Mouse (Mus musculus) liver, embryonic 14.5 days (tissue): Measurements from ENCODE around the gene Prpf31. TPM values are rescaled to one million over a fixed set of nuclear protein-coding genes. Genes with fewer than 3 reads are reported as not detected.
A peak's percentile ranks its signal among the peaks of the same experiment; 100 is the strongest.

Experiments
- ATAC-seq: fragments of 200-750 bp; cut with Nextera tagmentation; 2 replicates; pipeline ENCODE4 v1.8.0; 2017; ENCODE audit warnings: moderate number of reproducible peaks, mild to moderate bottlenecking, moderate library complexity; ENCODE audit not compliant: insufficient read depth
- DNase-seq, 3 experiments: peaks; one replicate each; pipeline ENCODE4 v3.0.0-alpha.2; 2012 to 2013; ENCODE audit warnings: low read depth in 3 of 3, low spot score in 3 of 3
- H3K27ac ChIP-seq: fragments of 300-500 bp; sonication (generic); 2 replicates; pipeline ENCODE4 v1.5.1; 2014; ENCODE audit warnings: moderate library complexity, mild to moderate bottlenecking, control low read depth, inconsistent platforms
- H3K27me3 ChIP-seq: fragments of 300-500 bp; sonication (generic); 2 replicates; pipeline ENCODE4 v1.6.1; 2014; ENCODE audit warnings: mild to moderate bottlenecking, low read length, moderate library complexity; ENCODE audit not compliant: control insufficient read depth, insufficient read depth
- H3K36me3 ChIP-seq: fragments of 300-500 bp; sonication (generic); replicated peaks from 2 replicates; pipeline ENCODE4 v1.6.1; 2014; ENCODE audit warnings: low read depth; ENCODE audit not compliant: control insufficient read depth, insufficient read depth
- H3K4me1 ChIP-seq, 2 experiments: fragments of 200-500 bp in 1 of 2; fragments of 300-500 bp in 1 of 2; sonication (generic) in 1 of 2; replicated peaks; 2 replicates each; pipeline ENCODE4 v1.6.1; 2012 to 2014; ENCODE audit warnings: antibody characterized with exemption in 1 of 2, inconsistent platforms in 1 of 2, low read length in 1 of 2; ENCODE audit not compliant: control insufficient read depth in 2 of 2, insufficient read depth in 2 of 2
- H3K4me2 ChIP-seq: fragments of 300-500 bp; sonication (generic); 2 replicates; pipeline ENCODE4 v1.6.1; 2014; ENCODE audit warnings: low read depth, mild to moderate bottlenecking, control low read depth, moderate library complexity
- H3K4me3 ChIP-seq, 2 experiments: fragments of 200-500 bp in 1 of 2; fragments of 300-500 bp in 1 of 2; sonication (generic) in 1 of 2; 2 replicates each; pipeline ENCODE4 v1.5.1; 2012 to 2014; ENCODE audit warnings: low read depth in 2 of 2, low read length in 2 of 2, mild to moderate bottlenecking in 2 of 2, control low read depth in 1 of 2, inconsistent platforms in 1 of 2, moderate library complexity in 1 of 2; ENCODE audit not compliant: insufficient read depth in 1 of 2
- H3K9ac ChIP-seq: fragments of 300-500 bp; sonication (generic); replicated peaks from 2 replicates; pipeline ENCODE4 v1.6.1; 2014; ENCODE audit warnings: mild to moderate bottlenecking, control low read depth, moderate library complexity
- H3K9me3 ChIP-seq: fragments of 300-500 bp; sonication (generic); 2 replicates; pipeline ENCODE4 v1.6.1; 2016; ENCODE audit warnings: low read length, mixed read lengths; ENCODE audit not compliant: control insufficient read depth
- CTCF ChIP-seq: IDR thresholded peaks from 2 replicates; pipeline ENCODE4 v1.5.1; 2016; ENCODE audit warnings: antibody characterized with exemption, low read depth, control low read depth
- EP300 ChIP-seq: IDR thresholded peaks from 2 replicates; pipeline ENCODE4 v1.6.1; 2016; ENCODE audit warnings: antibody characterized with exemption, low read depth
- WGBS: fragments of 180-500 bp; shearing (Covaris S2); extraction: QIAGEN DNeasy Blood & Tissue Kit; methylation state at CpG from one replicate; pipeline ENCODE4 v1.1.7; 2014; ENCODE audit not compliant: insufficient replicate concordance; 5-methylcytosine and 5-hydroxymethylcytosine counted together
- polyA plus RNA-seq, 2 experiments: library from polyadenylated mRNA; depleted of rRNA in 1 of 2; stranded (reverse) in 1 of 2; unstranded in 1 of 2; fragments of >200 nt; fragmentation: Nextera tagmentation in 1 of 2; extraction: Ambion mirVana in 1 of 2; gene quantifications; 2 replicates each; pipeline versions ENCODE4 v1.2.1 to v1.2.3; 2012 to 2014

Prpf31 gene
- polyA plus RNA-seq, 2 experiments: 28.4 to 46.4 TPM

GRCm38 (mm10) chr7:3610437-3610836 is 19.3 kb upstream of the Prpf31 start:
- Histone ChIP-seq H3K4me2 (no peak overlapping the region), H3K4me3 (no peak overlapping the region), H3K27ac (no peak overlapping the region), H3K9me3 (no peaks in the 10 kb centered on the region), H3K9ac (no peak overlapping the region), H3K27me3 (no peaks in the 10 kb centered on the region), H3K36me3 (no peaks in the 10 kb centered on the region), H3K4me1 (0 out of 4 replicates have a peak, but pooled peaks cover 0 to 1% of the 10 kb centered on the region in 2 experiments)
- TF ChIP-seq CTCF (no peak), EP300 (no peak)
- WGBS: 28% methylated on average over 3 of the region's 3 CpGs
- ATAC-seq (no peak), DNase-seq (no peak)

DNA sequence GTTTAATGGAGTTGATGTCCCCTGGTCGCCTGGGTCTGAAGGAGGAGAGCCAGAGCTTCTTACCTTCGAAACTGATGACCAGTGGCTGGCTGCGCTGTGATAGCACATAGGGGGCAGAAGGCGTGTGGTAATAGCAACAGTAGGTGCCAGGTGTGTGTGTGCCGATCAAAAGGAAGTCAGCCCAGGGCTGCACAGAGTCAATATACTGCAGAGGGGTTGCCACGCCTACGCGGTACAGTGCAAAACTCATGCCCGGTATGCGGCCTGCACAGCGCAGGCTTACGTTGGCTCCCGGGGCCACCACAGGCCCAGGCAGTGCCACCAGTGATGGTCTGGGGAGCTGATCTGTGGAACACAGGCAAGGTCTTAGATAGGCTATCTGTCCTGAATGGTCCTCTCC is 18.8 kb upstream of the Prpf31 start:
- no peak overlapping the region for H3K27ac ChIP-seq
- H3K4me1 ChIP-seq: peaks cover 0 to 1% of the 10 kb centered on the region in 2 experiments; a peak in 1 of 4 replicates
- H3K4me2 ChIP-seq: no peak overlapping the region
- ATAC-seq (peak; percentile 22; the same call in 1 of the 2 replicates), DNase-seq (no peak)
- no peak overlapping the region for H3K9ac ChIP-seq
- no peaks in the 10 kb centered on the region for H3K9me3 ChIP-seq
- H3K36me3 ChIP-seq: no peaks in the 10 kb centered on the region
- H3K27me3 ChIP-seq: no peaks in the 10 kb centered on the region
- TF ChIP-seq CTCF (no peak), EP300 (no peak)
- WGBS: 74% methylated on average over 13 of the region's 13 CpGs
- no peak overlapping the region for H3K4me3 ChIP-seq

DNA sequence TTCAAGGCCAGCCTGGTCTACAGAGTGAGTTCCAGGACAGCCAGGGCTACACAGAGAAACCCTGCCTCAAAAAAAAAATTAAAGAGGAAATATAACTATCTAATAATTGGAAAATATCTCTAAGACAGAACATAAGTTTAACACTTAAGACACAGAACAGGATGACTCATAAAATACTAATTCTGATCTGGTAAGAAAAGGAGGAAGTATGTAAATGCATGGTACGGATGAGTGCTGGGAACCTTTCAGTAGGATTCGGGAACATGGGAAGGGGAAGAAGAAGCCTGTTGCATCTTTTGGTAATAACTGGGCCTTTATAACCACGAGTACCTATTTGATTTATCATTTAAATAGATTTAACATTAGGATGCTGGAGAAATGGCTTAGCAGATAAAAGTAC is 15.8 kb upstream of the Prpf31 start:
- 53% methylated on average over 3 of the region's 3 CpGs for WGBS
- no peak for DNase-seq
- H3K27me3 ChIP-seq: no peaks in the 10 kb centered on the region
- H3K9ac ChIP-seq: no peak overlapping the region
- TF ChIP-seq EP300 (no peak), CTCF (no peak)
- H3K4me2 ChIP-seq: no peak overlapping the region
- H3K4me3 ChIP-seq: no peak overlapping the region
- H3K9me3 ChIP-seq: no peaks in the 10 kb centered on the region
- no peaks in the 10 kb centered on the region for H3K36me3 ChIP-seq
- H3K4me1 ChIP-seq: peaks cover 6 to 8% of the 10 kb centered on the region in 2 experiments
- no peak for ATAC-seq
- no peak overlapping the region for H3K27ac ChIP-seq

DNA sequence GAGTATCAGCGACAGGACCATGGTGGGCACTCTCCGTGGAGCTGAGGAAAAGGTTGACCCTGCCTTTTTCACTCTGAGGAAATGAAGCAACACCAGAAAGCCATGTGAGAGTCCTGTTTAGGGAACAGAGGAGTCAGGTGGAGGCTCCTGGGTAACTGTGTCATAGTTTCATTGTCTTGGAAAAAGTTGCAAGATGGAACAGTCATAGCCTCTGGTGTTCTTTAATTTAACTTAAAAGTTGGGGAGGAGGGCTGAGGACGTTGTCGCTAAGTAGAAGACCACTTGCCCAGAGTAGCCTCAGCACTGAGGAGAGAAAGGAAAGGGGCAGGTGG is 13.8 kb upstream of the Prpf31 start, which contains the start of gene Oscar:
Oscar (minus strand) TSS at position 101 of the 332 bp plus-strand sequence.
- no peak for ATAC-seq
- Histone ChIP-seq H3K27me3 (no peaks in the 10 kb centered on the region), H3K27ac (no peak within 1 kb of the TSS), H3K4me1 (peaks cover 6% of the 10 kb centered on the region in 2 experiments), H3K4me3 (peak within 1 kb of the TSS; percentile 86 to 92), H3K4me2 (peak within 1 kb of the TSS; percentile 72), H3K36me3 (peaks cover 7% of the 10 kb centered on the region), H3K9me3 (no peaks in the 10 kb centered on the region), H3K9ac (no peak within 1 kb of the TSS; the same call in 1 of the 2 replicates)
- DNase-seq: no peak
- no peak for TF ChIP-seq EP300
- 60% methylated on average over 4 of the region's 4 CpGs for WGBS

DNA sequence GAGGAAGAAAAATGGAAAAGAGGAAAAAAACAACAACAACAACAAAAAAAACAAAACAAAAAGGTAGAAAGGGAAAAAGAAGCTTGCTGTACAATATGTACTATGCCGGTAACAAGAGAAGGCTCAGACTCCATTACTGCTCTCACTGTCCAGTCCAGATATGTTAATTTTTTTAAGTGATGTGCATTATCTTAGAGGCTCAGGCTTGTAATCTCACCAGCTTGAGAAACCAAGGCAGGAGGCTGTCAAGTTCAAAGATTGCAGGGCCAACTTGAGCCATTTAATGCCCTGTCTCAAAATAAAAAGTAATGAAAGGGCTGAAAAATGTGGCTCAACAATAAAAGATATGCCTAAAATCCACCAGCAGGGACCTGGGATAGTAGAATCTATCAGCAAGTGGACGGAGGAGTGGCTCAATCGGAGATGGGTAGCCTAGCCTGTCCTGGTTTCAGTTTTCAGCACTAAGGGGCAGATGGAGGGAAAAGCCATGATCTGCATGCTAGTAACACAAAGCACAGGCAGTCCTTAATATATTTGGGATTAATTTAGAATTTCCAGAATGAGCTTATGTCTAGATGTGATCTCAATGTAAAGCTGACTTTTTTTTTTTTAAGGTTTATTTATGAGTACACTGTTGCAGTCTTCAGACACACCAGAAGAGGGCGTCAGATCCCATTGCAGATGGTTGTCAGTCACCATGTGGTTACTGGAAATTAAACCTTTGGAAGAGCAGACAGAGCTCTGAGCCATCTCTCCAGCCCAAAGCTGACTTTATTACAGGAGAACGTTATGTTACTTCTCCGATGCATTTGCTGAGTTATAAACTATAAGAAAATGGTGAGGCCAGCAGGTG is 13.2 kb upstream of the Prpf31 start:
- Histone ChIP-seq H3K27me3 (no peaks in the 10 kb centered on the region), H3K9me3 (no peaks in the 10 kb centered on the region), H3K27ac (no peak overlapping the region), H3K9ac (no peak overlapping the region; the same call in 1 of the 2 replicates), H3K4me3 (peak overlapping the region; percentile 86 to 92), H3K4me2 (peak overlapping the region; percentile 72), H3K4me1 (peaks cover 6% of the 10 kb centered on the region in 2 experiments), H3K36me3 (peaks cover 7% of the 10 kb centered on the region)
- ATAC-seq: peak; percentile 41
- WGBS: 29% methylated on average over 6 of the region's 6 CpGs
- no peak for DNase-seq
- TF ChIP-seq CTCF (peak; percentile 64), EP300 (0 out of 2 replicates have a peak, but pooled peaks have one; percentile 27)
